Mouse (Mus musculus): ENCODE measurements at regions not wholly inside any gene's neighbourhood (a gene's known extent, or its start where the extent isn't known, plus 50 kb on each side); places are given as distances from the start of the nearest gene placed in this dataset.

- H3K27ac ChIP-seq (ENCODE audit: insufficient read depth, low read length) = no peak overlapping the region
- H3K4me1 ChIP-seq (ENCODE audit: control insufficient read depth, insufficient read depth, low read length) = no peaks in the 10 kb centered on the region
- no peak for DNase-seq
- no peak overlapping the region for H3K4me3 ChIP-seq (replicated peaks; ENCODE audit: insufficient read depth, low read depth, low read length)
- WGBS = 31% methylated on average over 3 of the region's 3 CpGs
- no peak for TF ChIP-seq POLR2A (IDR thresholded peaks at IDR 0.05; ENCODE audit: borderline replicate concordance, insufficient read depth, low read length)
- H3K27me3 ChIP-seq (ENCODE audit: control insufficient read depth, insufficient read depth, low read length) = no peaks in the 10 kb centered on the region
Measured at GRCm38 (mm10) chr1:35435721-35436120, 585.9 kb downstream of the Plekhb2 start.

- no peak for DNase-seq
- no peak overlapping the region for H3K27ac ChIP-seq (ENCODE audit: insufficient read depth, low read length)
- TF ChIP-seq CTCF (IDR thresholded peaks at IDR 0.05; ENCODE audit: borderline replicate concordance, insufficient read depth, low read depth, low read length) (no peak), POLR2A (IDR thresholded peaks at IDR 0.05; ENCODE audit: borderline replicate concordance, insufficient read depth, low read length) (no peak)
- H3K27me3 ChIP-seq (ENCODE audit: control insufficient read depth, insufficient read depth, low read length) = no peaks in the 10 kb centered on the region
- no peak overlapping the region for H3K4me3 ChIP-seq (replicated peaks; ENCODE audit: insufficient read depth, low read depth, low read length)
- no peaks in the 10 kb centered on the region for H3K4me1 ChIP-seq (ENCODE audit: control insufficient read depth, insufficient read depth, low read length)
Measured at GRCm38 (mm10) chr1:35447345-35447744, 597.6 kb downstream of the Plekhb2 start.

- no peak for DNase-seq
- TF ChIP-seq POLR2A (IDR thresholded peaks at IDR 0.05; ENCODE audit: borderline replicate concordance, insufficient read depth, low read length) (no peak), CTCF (IDR thresholded peaks at IDR 0.05; ENCODE audit: borderline replicate concordance, insufficient read depth, low read depth, low read length) (no peak)
- Histone ChIP-seq H3K4me3 (replicated peaks; ENCODE audit: insufficient read depth, low read depth, low read length) (no peak overlapping the region), H3K27ac (ENCODE audit: insufficient read depth, low read length) (no peak overlapping the region), H3K4me1 (ENCODE audit: control insufficient read depth, insufficient read depth, low read length) (peaks cover 3% of the 10 kb centered on the region; the same call in 1 of the 2 replicates), H3K27me3 (ENCODE audit: control insufficient read depth, insufficient read depth, low read length) (no peaks in the 10 kb centered on the region)
- 93% methylated on average over 19 of the region's 19 CpGs for WGBS
Measured at GRCm38 (mm10) chr1:35452441-35453107, 602.8 kb downstream of the Plekhb2 start.

GRCm38 (mm10) chr1:35457591-35457990 lies 607.8 kb downstream of the Plekhb2 start:
- 71% methylated on average over 9 of the region's 9 CpGs for WGBS
- Histone ChIP-seq H3K4me1 (ENCODE audit: control insufficient read depth, insufficient read depth, low read length) (peaks cover 3% of the 10 kb centered on the region; the same call in 1 of the 2 replicates), H3K4me3 (replicated peaks; ENCODE audit: insufficient read depth, low read depth, low read length) (no peak overlapping the region), H3K27ac (ENCODE audit: insufficient read depth, low read length) (no peak overlapping the region), H3K27me3 (ENCODE audit: control insufficient read depth, insufficient read depth, low read length) (no peaks in the 10 kb centered on the region)
- TF ChIP-seq POLR2A (IDR thresholded peaks at IDR 0.05; ENCODE audit: borderline replicate concordance, insufficient read depth, low read length) (no peak), CTCF (IDR thresholded peaks at IDR 0.05; ENCODE audit: borderline replicate concordance, insufficient read depth, low read depth, low read length) (no peak)
- no peak for DNase-seq

GRCm38 (mm10) chr1:35465081-35465480 lies 603.1 kb upstream of the Hs6st1 start:
- Histone ChIP-seq H3K27me3 (ENCODE audit: control insufficient read depth, insufficient read depth, low read length) (no peaks in the 10 kb centered on the region), H3K4me3 (replicated peaks; ENCODE audit: insufficient read depth, low read depth, low read length) (no peak overlapping the region), H3K27ac (ENCODE audit: insufficient read depth, low read length) (no peak overlapping the region), H3K4me1 (ENCODE audit: control insufficient read depth, insufficient read depth, low read length) (no peaks in the 10 kb centered on the region)
- TF ChIP-seq CTCF (IDR thresholded peaks at IDR 0.05; ENCODE audit: borderline replicate concordance, insufficient read depth, low read depth, low read length) (no peak), POLR2A (IDR thresholded peaks at IDR 0.05; ENCODE audit: borderline replicate concordance, insufficient read depth, low read length) (no peak)
- DNase-seq = peak in 1 of 2 experiments; percentile 6
- WGBS = 54% methylated on average over 3 of the region's 3 CpGs

GRCm38 (mm10) chr1:35469185-35469753 lies 598.9 kb upstream of the Hs6st1 start:
- Histone ChIP-seq H3K4me1 (ENCODE audit: control insufficient read depth, insufficient read depth, low read length) (no peaks in the 10 kb centered on the region), H3K27me3 (ENCODE audit: control insufficient read depth, insufficient read depth, low read length) (no peaks in the 10 kb centered on the region), H3K4me3 (replicated peaks; ENCODE audit: insufficient read depth, low read depth, low read length) (no peak overlapping the region), H3K27ac (ENCODE audit: insufficient read depth, low read length) (no peak overlapping the region)
- no peak for TF ChIP-seq POLR2A (IDR thresholded peaks at IDR 0.05; ENCODE audit: borderline replicate concordance, insufficient read depth, low read length)
- DNase-seq = no peak
- WGBS = 51% methylated on average over 4 of the region's 4 CpGs

GRCm38 (mm10) chr1:35478262-35478661 lies 589.9 kb upstream of the Hs6st1 start:
- WGBS = 97% methylated on average over 1 of the region's 1 CpGs
- no peak overlapping the region for H3K27ac ChIP-seq (ENCODE audit: insufficient read depth, low read length)
- H3K27me3 ChIP-seq (ENCODE audit: control insufficient read depth, insufficient read depth, low read length) = no peaks in the 10 kb centered on the region
- TF ChIP-seq POLR2A (IDR thresholded peaks at IDR 0.05; ENCODE audit: borderline replicate concordance, insufficient read depth, low read length) (no peak), CTCF (IDR thresholded peaks at IDR 0.05; ENCODE audit: borderline replicate concordance, insufficient read depth, low read depth, low read length) (0 out of 2 replicates have a peak, but pooled peaks have one; percentile 7)
- no peak overlapping the region for H3K4me3 ChIP-seq (replicated peaks; ENCODE audit: insufficient read depth, low read depth, low read length)
- H3K4me1 ChIP-seq (ENCODE audit: control insufficient read depth, insufficient read depth, low read length) = no peaks in the 10 kb centered on the region
- no peak for DNase-seq

GRCm38 (mm10) chr1:35495963-35496362 lies 572.2 kb upstream of the Hs6st1 start:
- no peak for DNase-seq
- Histone ChIP-seq H3K27ac (ENCODE audit: insufficient read depth, low read length) (no peak overlapping the region), H3K27me3 (ENCODE audit: control insufficient read depth, insufficient read depth, low read length) (no peaks in the 10 kb centered on the region), H3K4me1 (ENCODE audit: control insufficient read depth, insufficient read depth, low read length) (no peaks in the 10 kb centered on the region), H3K4me3 (replicated peaks; ENCODE audit: insufficient read depth, low read depth, low read length) (no peak overlapping the region)
- no peak for TF ChIP-seq CTCF (IDR thresholded peaks at IDR 0.05; ENCODE audit: borderline replicate concordance, insufficient read depth, low read depth, low read length)
- no peak for TF ChIP-seq POLR2A (IDR thresholded peaks at IDR 0.05; ENCODE audit: borderline replicate concordance, insufficient read depth, low read length)
- WGBS = 80% methylated on average over 5 of the region's 5 CpGs
